Mouse (Mus musculus) stomach, embryonic 14.5 days (tissue): ENCODE data around the gene Kctd7. TPM values are rescaled to one million over a fixed set of nuclear protein-coding genes. Genes with fewer than 3 reads are reported as not detected.
A peak's percentile ranks its signal among the peaks of the same experiment; 100 is the strongest.

Experiments used
- ATAC-seq: fragments of 200-750 bp; cut with Nextera tagmentation; 2 replicates; pipeline ENCODE4 v1.8.0; 2017; ENCODE audit warnings: low read depth, moderate TSS enrichment; ENCODE audit not compliant: insufficient number of reproducible peaks, insufficient read depth, low FRiP score
- H3K27ac ChIP-seq: fragments of 300-500 bp; sonication (generic); 2 replicates; pipeline ENCODE4 v1.5.1; 2014; ENCODE audit warnings: mild to moderate bottlenecking, low read length, moderate library complexity, mixed read lengths
- H3K27me3 ChIP-seq: fragments of 300-500 bp; sonication (generic); 2 replicates; pipeline ENCODE4 v1.6.1; 2014; ENCODE audit warnings: low read length, control low read depth, mixed read lengths; ENCODE audit not compliant: control insufficient read depth, insufficient read depth
- H3K36me3 ChIP-seq: fragments of 300-500 bp; sonication (generic); 2 replicates; pipeline ENCODE4 v1.6.1; 2014; ENCODE audit warnings: mild to moderate bottlenecking, control low read depth, low read length, moderate library complexity, mixed read lengths; ENCODE audit not compliant: control insufficient read depth, insufficient read depth
- H3K4me1 ChIP-seq: fragments of 300-500 bp; sonication (generic); 2 replicates; pipeline ENCODE4 v1.6.1; 2014; ENCODE audit warnings: low read length, control low read depth, mixed read lengths; ENCODE audit not compliant: control insufficient read depth, insufficient read depth
- H3K4me2 ChIP-seq: fragments of 300-500 bp; sonication (generic); replicated peaks from 2 replicates; pipeline ENCODE4 v1.6.1; 2014; ENCODE audit warnings: low read depth, low read length, control low read depth
- H3K4me3 ChIP-seq: fragments of 300-500 bp; sonication (generic); 2 replicates; pipeline ENCODE4 v1.5.1; 2014; ENCODE audit warnings: low read depth, low read length, control low read depth
- H3K9ac ChIP-seq: fragments of 300-500 bp; sonication (generic); replicated peaks from 2 replicates; pipeline ENCODE4 v1.6.1; 2014; ENCODE audit warnings: low read depth, mild to moderate bottlenecking, control low read depth, low read length, moderate library complexity, mixed read lengths
- H3K9me3 ChIP-seq: fragments of 300-500 bp; sonication (generic); 2 replicates; pipeline ENCODE4 v1.6.1; 2016; ENCODE audit warnings: low read depth, low read length, control low read depth; ENCODE audit not compliant: control insufficient read depth
- WGBS: fragments of 180-500 bp; shearing (Covaris S2); extraction: QIAGEN DNeasy Blood & Tissue Kit; methylation state at CpG from one replicate; pipeline ENCODE4 v1.1.7; 2014; 5-methylcytosine and 5-hydroxymethylcytosine counted together
- polyA plus RNA-seq: library from polyadenylated mRNA; unstranded; fragments of >200 nt; fragmentation: Nextera tagmentation; extraction: Ambion mirVana; gene quantifications from 2 replicates; pipeline ENCODE4 v1.2.1, GENCODE M21; 2014

The Kctd7 gene
- polyA plus RNA-seq, 1 experiment from 2014 or later, result 5.0 TPM

- 83% methylated on average over 2 of the region's 2 CpGs for WGBS
- no peak overlapping the region for H3K4me2 ChIP-seq
- H3K9ac ChIP-seq, result no peak overlapping the region
- H3K9me3 ChIP-seq, result no peaks in the 10 kb centered on the region
- no peaks in the 10 kb centered on the region for H3K27me3 ChIP-seq
- ATAC-seq, result no peak
- H3K4me3 ChIP-seq, result no peak overlapping the region
- H3K27ac ChIP-seq, result no peak overlapping the region
- peaks cover 5% of the 10 kb centered on the region; the same call in 1 of the 2 replicates for H3K36me3 ChIP-seq
- H3K4me1 ChIP-seq, result no peaks in the 10 kb centered on the region
These were observed 9.6 kb downstream of the Kctd7 start for GRCm38 (mm10) chr5:130154286-130154685.

GRCm38 (mm10) chr5:130158545-130158944, 13.9 kb downstream of the Kctd7 start:
- Histone ChIP-seq H3K4me3 (no peak overlapping the region), H3K27me3 (no peaks in the 10 kb centered on the region), H3K27ac (no peak overlapping the region), H3K4me2 (no peak overlapping the region), H3K9me3 (no peaks in the 10 kb centered on the region), H3K36me3 (no peaks in the 10 kb centered on the region; the same call in 1 of the 2 replicates), H3K9ac (no peak overlapping the region), H3K4me1 (no peaks in the 10 kb centered on the region)
- 82% methylated on average over 4 of the region's 4 CpGs for WGBS
- no peak for ATAC-seq

DNA sequence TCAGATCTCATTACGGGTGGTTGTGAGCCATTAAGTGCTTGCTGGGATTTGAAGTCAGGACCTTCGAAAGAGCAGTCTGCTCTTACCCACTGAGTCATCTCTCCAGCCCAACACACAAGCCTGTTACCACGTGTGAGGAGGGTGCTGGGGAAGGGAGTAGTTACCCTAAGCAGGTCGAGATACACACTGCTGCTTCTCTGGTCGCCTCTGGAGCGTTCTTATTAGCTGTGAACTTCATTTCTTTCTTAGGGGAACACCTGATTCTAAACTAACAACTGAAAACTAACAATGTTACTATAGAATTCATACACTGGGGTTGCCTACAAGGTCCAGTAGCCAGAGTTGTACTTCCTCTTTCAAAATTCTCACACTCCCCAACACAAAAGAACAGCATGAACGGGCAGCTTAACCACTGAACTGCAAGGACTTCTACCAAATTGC, 15.1 kb downstream of the Kctd7 start:
- Histone ChIP-seq H3K36me3 (no peaks in the 10 kb centered on the region), H3K27ac (no peak overlapping the region), H3K4me2 (no peak overlapping the region), H3K9me3 (no peaks in the 10 kb centered on the region), H3K27me3 (no peaks in the 10 kb centered on the region), H3K9ac (no peak overlapping the region), H3K4me3 (no peak overlapping the region), H3K4me1 (no peaks in the 10 kb centered on the region)
- ATAC-seq, result no peak
- 60% methylated on average over 7 of the region's 7 CpGs for WGBS

DNA sequence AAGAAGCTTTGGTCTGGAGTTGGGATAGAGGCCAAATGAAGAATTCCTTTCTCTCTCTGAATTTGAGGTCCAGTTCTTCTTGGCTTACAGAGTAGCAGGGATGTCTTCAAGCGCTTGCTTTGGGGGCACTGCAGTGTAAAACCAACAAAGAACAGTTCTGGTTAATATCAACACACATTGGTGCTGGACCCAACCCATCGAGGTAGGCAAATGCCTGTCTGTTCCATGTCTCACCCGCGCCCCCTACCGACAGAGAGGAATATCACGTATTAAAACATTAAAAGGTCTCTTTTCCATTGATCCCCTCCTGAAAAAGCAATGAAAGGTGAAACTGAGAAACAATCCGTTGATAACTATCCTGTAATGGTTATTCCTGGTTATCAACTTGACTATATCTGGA, 19.0 kb downstream of the Kctd7 start:
- H3K4me1 ChIP-seq, result no peaks in the 10 kb centered on the region
- no peak for ATAC-seq
- WGBS, result 5% methylated on average over 7 of the region's 7 CpGs
- H3K36me3 ChIP-seq, result no peaks in the 10 kb centered on the region
- H3K27me3 ChIP-seq, result no peaks in the 10 kb centered on the region
- H3K4me2 ChIP-seq, result no peak overlapping the region
- H3K4me3 ChIP-seq, result no peak overlapping the region
- H3K9ac ChIP-seq, result no peak overlapping the region
- H3K9me3 ChIP-seq, result no peaks in the 10 kb centered on the region
- H3K27ac ChIP-seq, result no peak overlapping the region

DNA sequence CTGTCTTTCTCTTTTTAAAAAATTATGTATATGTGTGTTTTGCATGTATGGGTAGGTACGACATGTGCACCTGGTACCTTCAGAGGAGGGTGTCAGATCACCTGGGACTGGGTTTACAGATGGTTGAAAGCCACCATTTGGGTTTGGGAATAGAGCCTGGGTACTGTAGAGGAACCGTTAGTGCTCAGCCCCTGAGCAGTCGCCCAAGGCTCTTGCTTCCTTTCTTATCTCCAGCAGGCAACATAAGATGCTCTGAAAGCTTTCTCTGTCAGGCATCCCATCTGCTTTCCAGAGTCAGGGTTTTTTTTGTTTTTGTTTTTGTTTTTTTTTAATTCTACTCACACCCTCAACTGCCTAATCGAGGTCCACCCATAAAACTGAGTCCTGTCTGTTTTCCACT, 20.6 kb downstream of the Kctd7 start:
- Histone ChIP-seq H3K36me3 (no peaks in the 10 kb centered on the region), H3K9me3 (no peaks in the 10 kb centered on the region), H3K4me2 (no peak overlapping the region), H3K4me3 (no peak overlapping the region), H3K4me1 (no peaks in the 10 kb centered on the region), H3K9ac (no peak overlapping the region), H3K27ac (no peak overlapping the region), H3K27me3 (no peaks in the 10 kb centered on the region)
- 70% methylated on average over 4 of the region's 4 CpGs for WGBS
- no peak for ATAC-seq

DNA sequence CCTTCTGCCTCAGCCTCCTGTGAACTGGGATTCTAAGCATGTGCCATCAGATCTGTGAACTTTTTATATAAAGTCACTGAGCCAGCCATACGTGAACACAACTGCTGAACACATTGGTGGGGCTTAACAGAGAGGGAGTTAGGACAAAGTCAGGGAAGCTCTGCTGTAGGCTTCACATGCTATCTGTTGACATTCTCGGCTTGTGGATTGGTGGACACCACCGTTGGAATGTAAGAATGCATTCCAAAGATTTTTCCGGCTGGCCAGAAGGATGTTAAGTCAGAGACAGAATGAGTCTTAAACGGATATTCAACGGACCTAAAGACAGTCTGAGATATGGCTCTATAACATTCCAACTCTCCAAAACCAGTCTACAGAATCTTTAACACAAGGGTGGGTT, 24.4 kb downstream of the Kctd7 start:
- H3K9me3 ChIP-seq, result no peaks in the 10 kb centered on the region
- H3K4me2 ChIP-seq, result no peak overlapping the region
- H3K9ac ChIP-seq, result no peak overlapping the region
- no peak overlapping the region for H3K27ac ChIP-seq
- H3K36me3 ChIP-seq, result no peaks in the 10 kb centered on the region
- ATAC-seq, result no peak
- no peak overlapping the region for H3K4me3 ChIP-seq
- H3K4me1 ChIP-seq, result peaks cover 12% of the 10 kb centered on the region; the same call in 1 of the 2 replicates
- H3K27me3 ChIP-seq, result no peaks in the 10 kb centered on the region
- WGBS, result 40% methylated on average over 6 of the region's 6 CpGs

DNA sequence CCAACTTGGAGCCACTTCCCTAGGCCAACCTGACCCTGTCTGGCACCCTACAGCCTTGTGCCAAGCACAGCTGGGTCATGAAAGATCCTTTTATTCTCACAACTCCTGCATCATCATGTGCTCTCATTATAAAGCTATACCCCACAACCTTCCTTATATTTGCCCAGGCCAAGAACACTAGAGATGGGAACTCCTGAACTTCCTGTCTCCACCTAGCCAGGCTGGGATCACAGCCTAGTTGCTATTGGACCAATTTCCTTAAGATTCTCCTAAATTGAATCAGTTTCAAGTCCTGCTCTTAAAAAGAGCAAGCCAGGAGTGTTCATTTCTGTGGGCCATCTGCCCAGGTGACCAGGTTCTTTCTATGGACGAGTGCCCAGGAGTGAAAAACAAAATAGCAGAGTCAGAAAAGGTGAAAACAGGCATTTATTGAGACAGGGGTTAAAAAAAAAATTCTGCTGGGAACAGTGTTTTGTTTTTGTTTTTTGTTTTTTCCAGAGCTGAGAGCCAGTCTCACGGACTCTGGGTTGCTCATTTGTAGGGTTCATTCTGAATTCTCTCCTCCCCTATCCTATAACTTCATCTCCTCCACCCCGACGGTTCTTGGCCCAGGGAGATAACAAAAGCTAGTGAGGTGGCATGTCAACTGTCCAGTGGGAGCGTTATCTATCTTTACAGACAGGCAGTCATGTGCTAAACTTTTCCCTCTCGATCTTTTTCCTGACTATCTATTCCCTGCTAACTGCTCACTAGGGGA, 26.2 kb downstream of the Kctd7 start:
- ATAC-seq, result peak; percentile 34; the same call in 1 of the 2 replicates

DNA sequence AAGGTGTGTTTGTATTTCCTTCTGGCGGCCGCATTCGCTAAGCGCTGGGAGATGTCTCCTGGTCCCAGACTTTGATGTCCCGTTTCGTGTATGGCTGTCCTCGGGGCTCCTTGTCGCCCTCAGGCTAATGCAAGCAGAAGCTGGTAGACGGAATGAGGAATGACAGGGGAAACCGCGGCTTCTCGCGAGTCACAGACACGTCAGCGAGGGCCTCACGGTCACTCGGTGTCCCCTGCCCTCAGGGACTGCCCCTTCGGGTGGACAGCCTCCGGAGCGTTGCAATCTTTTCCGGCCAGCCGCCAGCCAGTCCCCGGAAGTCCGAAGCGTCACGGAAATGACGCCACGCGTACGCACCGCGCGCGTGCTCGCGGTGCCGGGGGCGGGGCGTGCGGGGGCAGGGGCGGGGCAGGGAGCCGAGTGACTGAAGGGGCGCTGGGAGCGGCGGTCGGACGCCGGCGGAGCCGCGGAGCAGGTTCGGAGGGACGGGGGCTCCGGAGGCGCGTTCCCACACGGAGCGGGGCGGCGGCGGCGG, 26.8 kb downstream of the Kctd7 start, which contains the start of gene Rabgef1:
TSS of gene Rabgef1 (plus strand) at position 376 of the 532 bp plus-strand sequence.
- Histone ChIP-seq H3K4me1 (peaks cover 12% of the 10 kb centered on the region; the same call in 1 of the 2 replicates), H3K4me2 (peak within 1 kb of the TSS; percentile 80), H3K27me3 (no peaks in the 10 kb centered on the region), H3K36me3 (no peaks in the 10 kb centered on the region), H3K9ac (peak within 1 kb of the TSS; percentile 82), H3K4me3 (peak within 1 kb of the TSS; percentile 96), H3K27ac (peak within 1 kb of the TSS; percentile 79), H3K9me3 (no peaks in the 10 kb centered on the region)
- WGBS, result under 1% methylated on average over 57 of the region's 62 CpGs
- peak; percentile 93 for ATAC-seq

More for the DNA sequence above, 26.2 kb downstream of the Kctd7 start:
- no peaks in the 10 kb centered on the region for H3K27me3 ChIP-seq
- peaks cover 12% of the 10 kb centered on the region; the same call in 1 of the 2 replicates for H3K4me1 ChIP-seq
- H3K4me2 ChIP-seq, result peak overlapping the region; percentile 80
- peak overlapping the region; percentile 82 for H3K9ac ChIP-seq
- peak overlapping the region; percentile 79 for H3K27ac ChIP-seq
- H3K36me3 ChIP-seq, result no peaks in the 10 kb centered on the region
- WGBS, result 14% methylated on average over 6 of the region's 6 CpGs
- H3K9me3 ChIP-seq, result no peaks in the 10 kb centered on the region
- H3K4me3 ChIP-seq, result peak overlapping the region; percentile 96
